Mouse (Mus musculus): Measurements from ENCODE around the gene Astn2. TPM values are rescaled to one million over a fixed set of nuclear protein-coding genes. Genes with fewer than 3 reads are reported as not detected.

Gene Astn2
- polyA plus RNA-seq, 1 experiment, result not detected

DNA sequence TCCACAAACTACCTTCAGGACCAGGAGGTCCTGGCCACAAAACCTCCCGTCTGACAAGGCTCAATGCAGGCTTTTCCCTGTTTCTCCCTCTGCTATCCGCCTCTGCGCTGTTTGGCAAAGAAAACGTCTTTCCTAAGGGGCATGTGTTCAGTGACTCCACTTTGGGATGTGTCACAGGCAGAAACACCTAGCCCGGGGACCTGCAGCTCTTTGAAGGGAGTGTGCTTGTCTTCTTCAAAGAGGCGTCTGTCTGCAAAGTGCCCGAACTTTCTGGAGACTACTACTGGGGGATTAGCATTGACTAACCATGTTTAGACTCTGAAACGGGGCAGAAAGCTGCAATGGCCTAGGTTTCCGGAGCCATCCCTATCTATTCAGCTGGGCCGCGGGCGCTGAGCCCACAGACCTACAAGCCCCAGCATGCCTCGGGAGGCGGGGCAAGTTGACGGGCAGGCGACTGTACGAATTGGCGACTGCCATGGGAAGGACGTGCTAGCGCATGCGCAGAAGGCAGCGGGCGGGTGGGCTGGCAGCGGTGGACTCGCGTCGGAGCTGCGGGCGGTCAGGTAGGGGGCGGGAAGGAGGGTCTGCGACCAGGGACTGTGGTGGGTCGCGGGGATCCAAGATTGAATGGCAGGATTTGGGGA is 799.8 kb downstream of the Astn2 start, which contains the start of gene Trim32:
TSS of gene Trim32 (plus strand) at position 483 of the 647 bp plus-strand sequence.
- H3K4me3 ChIP-seq (replicated peaks), result peak within 1 kb of the TSS; percentile 97
- H3K36me3 ChIP-seq (replicated peaks; ENCODE audit: low read length), result no peaks in the 10 kb centered on the region
- no peaks in the 10 kb centered on the region for H3K27me3 ChIP-seq (replicated peaks)
- H3K4me1 ChIP-seq, result peaks cover 42% of the 10 kb centered on the region
- TF ChIP-seq GATA1 (IDR thresholded peaks at IDR 0.05; ENCODE audit: borderline replicate concordance, low read length) (no peak), FLI1 (IDR thresholded peaks at IDR 0.05; ENCODE audit: low read length) (no peak)
- H3K9me3 ChIP-seq, result no peaks in the 10 kb centered on the region

DNA sequence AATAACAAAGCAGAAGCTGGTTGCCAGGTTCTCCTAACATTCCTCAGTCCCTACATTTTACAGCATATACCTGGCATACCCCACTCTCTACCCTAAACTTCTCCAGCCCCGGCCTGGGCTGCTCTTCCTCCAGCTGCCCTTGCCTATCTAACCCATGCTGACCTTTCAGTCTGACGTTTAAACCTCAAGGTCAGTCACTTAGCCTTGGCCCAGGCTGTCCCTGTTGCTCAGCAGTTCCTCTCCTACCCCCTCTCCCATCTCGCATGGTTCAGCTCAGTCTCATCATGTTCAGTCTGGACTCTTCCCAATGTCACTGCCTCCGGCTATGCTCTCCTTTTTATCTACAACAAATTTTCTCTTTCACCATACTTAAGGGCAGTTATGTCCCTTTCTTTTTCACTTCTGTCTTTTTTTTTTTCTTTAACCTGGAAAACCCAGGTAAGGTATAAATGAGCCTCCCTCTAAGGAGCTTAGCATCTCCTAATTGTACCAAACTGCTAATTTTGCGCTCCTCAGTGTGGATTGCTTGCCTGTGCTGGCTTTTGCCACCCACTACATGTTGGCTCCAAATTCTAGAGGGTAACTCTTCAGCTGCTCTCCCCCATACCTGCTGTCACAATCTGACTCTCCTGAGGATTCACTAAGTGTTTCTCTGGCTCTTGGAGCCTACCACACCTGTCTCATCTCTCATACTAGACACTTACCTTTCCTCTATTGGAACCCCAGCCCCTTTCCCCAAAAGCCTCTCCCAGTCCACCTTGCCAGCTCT is 809.6 kb downstream of the Astn2 start:
- Histone ChIP-seq H3K9me3 (no peaks in the 10 kb centered on the region), H3K4me3 (replicated peaks) (no peak overlapping the region), H3K4me1 (peaks cover 6% of the 10 kb centered on the region), H3K27me3 (replicated peaks) (peaks cover 3% of the 10 kb centered on the region), H3K36me3 (replicated peaks; ENCODE audit: low read length) (no peaks in the 10 kb centered on the region)
- TF ChIP-seq GATA1 (IDR thresholded peaks at IDR 0.05; ENCODE audit: borderline replicate concordance, low read length) (no peak), FLI1 (IDR thresholded peaks at IDR 0.05; ENCODE audit: low read length) (no peak)

DNA sequence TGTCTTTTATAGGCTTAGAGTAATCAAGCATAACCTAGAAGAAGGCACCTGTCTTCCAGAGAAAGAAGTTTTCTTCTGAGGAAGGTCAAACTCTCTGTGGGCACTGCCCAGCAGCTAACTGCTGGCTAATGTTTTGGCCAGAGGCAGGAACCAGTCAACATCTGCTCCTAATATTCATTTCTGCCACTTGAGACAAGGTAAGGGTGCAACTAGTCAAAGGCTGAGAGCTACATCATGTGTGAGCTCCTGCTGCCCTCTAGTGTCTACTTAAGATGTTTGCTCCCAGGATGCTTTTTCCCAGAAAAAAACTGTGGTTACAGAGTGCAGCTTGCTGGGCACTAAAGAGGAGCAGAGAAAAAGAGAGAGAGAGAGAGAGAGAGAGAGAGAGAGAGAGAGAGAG is 814.6 kb downstream of the Astn2 start:
- no peak overlapping the region for H3K4me3 ChIP-seq (replicated peaks)
- TF ChIP-seq FLI1 (IDR thresholded peaks at IDR 0.05; ENCODE audit: low read length), result no peak
- TF ChIP-seq GATA1 (IDR thresholded peaks at IDR 0.05; ENCODE audit: borderline replicate concordance, low read length), result no peak
- H3K4me1 ChIP-seq, result no peaks in the 10 kb centered on the region
- no peaks in the 10 kb centered on the region for H3K36me3 ChIP-seq (replicated peaks; ENCODE audit: low read length)
- H3K9me3 ChIP-seq, result no peaks in the 10 kb centered on the region
- peaks cover 2% of the 10 kb centered on the region for H3K27me3 ChIP-seq (replicated peaks)

DNA sequence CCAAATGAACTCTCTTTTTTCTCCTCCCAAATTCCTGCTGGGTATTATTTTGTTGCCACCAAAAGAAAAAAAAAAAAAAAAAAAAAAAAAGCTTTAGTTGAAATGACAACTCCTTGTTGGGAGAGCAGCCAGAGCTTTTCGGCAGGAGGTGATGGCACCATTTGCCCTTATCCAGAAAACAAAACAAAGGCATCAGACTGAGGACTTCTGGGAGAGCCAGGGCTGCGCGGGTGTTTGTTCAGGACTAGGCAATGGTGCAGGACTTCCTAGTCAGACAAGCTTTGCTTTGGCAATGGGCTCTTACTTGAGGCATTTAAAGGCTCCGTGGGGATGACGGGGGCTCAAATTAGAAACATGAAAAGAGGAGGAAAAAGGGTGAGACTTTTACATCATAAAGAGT is 817.5 kb downstream of the Astn2 start:
- H3K4me1 ChIP-seq, result no peaks in the 10 kb centered on the region
- no peaks in the 10 kb centered on the region for H3K36me3 ChIP-seq (replicated peaks; ENCODE audit: low read length)
- TF ChIP-seq GATA1 (IDR thresholded peaks at IDR 0.05; ENCODE audit: borderline replicate concordance, low read length) (no peak), FLI1 (IDR thresholded peaks at IDR 0.05; ENCODE audit: low read length) (no peak)
- no peaks in the 10 kb centered on the region for H3K27me3 ChIP-seq (replicated peaks)
- H3K4me3 ChIP-seq (replicated peaks), result no peak overlapping the region
- H3K9me3 ChIP-seq, result no peaks in the 10 kb centered on the region

DNA sequence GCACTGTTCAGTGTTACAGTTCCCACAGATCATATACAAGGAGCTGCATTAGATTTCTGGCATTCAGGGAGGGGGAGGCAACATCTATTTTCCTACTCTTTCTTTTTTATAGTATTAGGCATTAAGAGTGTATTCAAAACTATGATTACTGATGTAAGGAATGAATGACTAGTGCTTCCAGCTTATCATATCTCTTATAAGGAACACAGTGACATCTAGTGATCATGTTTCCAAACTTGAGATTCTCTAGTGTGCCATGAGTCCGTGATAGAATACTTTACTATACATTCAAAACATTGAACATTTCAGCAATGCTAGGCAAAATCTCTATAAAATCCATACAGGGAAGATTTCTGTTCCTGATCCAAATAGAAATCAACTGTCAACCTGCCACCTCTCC is 824.2 kb downstream of the Astn2 start:
- Histone ChIP-seq H3K4me3 (replicated peaks) (no peak overlapping the region), H3K27me3 (replicated peaks) (no peaks in the 10 kb centered on the region), H3K4me1 (no peaks in the 10 kb centered on the region), H3K36me3 (replicated peaks; ENCODE audit: low read length) (no peaks in the 10 kb centered on the region), H3K9me3 (0 out of 2 replicates have a peak, but pooled peaks cover 5% of the 10 kb centered on the region)
- TF ChIP-seq GATA1 (IDR thresholded peaks at IDR 0.05; ENCODE audit: borderline replicate concordance, low read length) (no peak), FLI1 (IDR thresholded peaks at IDR 0.05; ENCODE audit: low read length) (no peak)

DNA sequence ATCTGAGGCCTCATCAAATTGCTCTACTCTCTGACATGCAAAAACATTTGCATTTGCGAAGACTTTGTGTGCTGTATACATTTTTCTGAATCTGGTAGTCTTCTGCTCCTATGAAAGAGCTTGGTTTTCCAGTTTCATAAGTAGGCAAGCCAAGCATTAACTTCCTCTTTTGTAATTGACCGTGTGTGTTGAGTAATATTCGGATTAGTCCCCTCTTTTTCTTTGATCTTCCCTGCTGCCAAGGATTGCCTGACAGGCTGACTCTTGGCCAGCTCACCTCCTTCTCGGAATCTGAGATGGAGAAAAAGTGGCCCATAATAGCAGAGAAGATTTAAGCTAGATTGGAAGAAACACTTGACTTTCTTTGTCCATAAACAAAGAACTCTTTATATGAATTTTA is 838.9 kb downstream of the Astn2 start:
- Histone ChIP-seq H3K4me1 (no peaks in the 10 kb centered on the region), H3K4me3 (replicated peaks) (no peak overlapping the region), H3K9me3 (no peaks in the 10 kb centered on the region), H3K36me3 (replicated peaks; ENCODE audit: low read length) (no peaks in the 10 kb centered on the region), H3K27me3 (replicated peaks) (no peaks in the 10 kb centered on the region)
- TF ChIP-seq GATA1 (IDR thresholded peaks at IDR 0.05; ENCODE audit: borderline replicate concordance, low read length) (no peak), FLI1 (IDR thresholded peaks at IDR 0.05; ENCODE audit: low read length) (no peak)

DNA sequence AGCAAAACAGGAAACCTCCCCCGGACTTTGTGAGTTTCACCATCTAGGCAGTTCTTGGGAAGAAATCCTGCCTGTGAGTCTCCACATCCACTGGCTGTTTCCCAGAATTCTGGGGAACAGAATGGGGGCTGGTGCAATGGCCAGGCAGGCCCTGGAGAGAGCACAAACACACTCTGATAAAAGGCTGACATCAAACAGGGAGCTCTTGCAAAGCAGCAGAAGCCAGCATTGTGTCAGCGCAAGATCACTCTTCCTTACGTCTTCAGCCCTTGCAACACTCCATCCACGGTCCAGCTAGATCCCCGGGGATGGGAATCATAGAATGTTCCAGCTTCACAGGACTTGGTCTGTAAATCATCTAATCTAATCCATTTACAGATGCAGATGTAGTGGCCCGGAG is 855.9 kb downstream of the Astn2 start:
- Histone ChIP-seq H3K4me1 (no peaks in the 10 kb centered on the region), H3K9me3 (no peaks in the 10 kb centered on the region), H3K4me3 (replicated peaks) (no peak overlapping the region), H3K27me3 (replicated peaks) (no peaks in the 10 kb centered on the region), H3K36me3 (replicated peaks; ENCODE audit: low read length) (no peaks in the 10 kb centered on the region)
- TF ChIP-seq GATA1 (IDR thresholded peaks at IDR 0.05; ENCODE audit: borderline replicate concordance, low read length) (no peak), FLI1 (IDR thresholded peaks at IDR 0.05; ENCODE audit: low read length) (no peak)

DNA sequence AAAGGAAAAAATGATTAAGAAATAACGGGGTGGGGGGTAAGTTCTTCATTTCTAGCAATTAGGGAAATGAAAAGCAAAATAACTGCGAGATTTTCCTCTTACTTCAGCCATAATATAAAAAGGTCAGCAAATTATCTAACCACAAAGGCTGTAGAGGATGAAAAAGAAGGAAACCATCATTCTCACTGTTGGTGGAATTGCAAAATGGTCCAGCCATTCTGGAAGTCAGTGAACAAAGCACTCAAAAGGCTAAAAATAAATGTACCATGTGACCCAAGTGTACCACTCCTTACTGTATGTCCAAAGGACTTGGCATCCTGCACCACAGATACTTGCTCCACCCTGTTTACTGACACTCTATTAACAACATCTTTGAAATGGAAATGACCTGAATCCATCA is 858.8 kb downstream of the Astn2 start:
- Histone ChIP-seq H3K36me3 (replicated peaks; ENCODE audit: low read length) (no peaks in the 10 kb centered on the region), H3K4me1 (no peaks in the 10 kb centered on the region), H3K4me3 (replicated peaks) (no peak overlapping the region), H3K27me3 (replicated peaks) (no peaks in the 10 kb centered on the region), H3K9me3 (no peaks in the 10 kb centered on the region)
- TF ChIP-seq FLI1 (IDR thresholded peaks at IDR 0.05; ENCODE audit: low read length) (no peak), GATA1 (IDR thresholded peaks at IDR 0.05; ENCODE audit: borderline replicate concordance, low read length) (no peak)

DNA sequence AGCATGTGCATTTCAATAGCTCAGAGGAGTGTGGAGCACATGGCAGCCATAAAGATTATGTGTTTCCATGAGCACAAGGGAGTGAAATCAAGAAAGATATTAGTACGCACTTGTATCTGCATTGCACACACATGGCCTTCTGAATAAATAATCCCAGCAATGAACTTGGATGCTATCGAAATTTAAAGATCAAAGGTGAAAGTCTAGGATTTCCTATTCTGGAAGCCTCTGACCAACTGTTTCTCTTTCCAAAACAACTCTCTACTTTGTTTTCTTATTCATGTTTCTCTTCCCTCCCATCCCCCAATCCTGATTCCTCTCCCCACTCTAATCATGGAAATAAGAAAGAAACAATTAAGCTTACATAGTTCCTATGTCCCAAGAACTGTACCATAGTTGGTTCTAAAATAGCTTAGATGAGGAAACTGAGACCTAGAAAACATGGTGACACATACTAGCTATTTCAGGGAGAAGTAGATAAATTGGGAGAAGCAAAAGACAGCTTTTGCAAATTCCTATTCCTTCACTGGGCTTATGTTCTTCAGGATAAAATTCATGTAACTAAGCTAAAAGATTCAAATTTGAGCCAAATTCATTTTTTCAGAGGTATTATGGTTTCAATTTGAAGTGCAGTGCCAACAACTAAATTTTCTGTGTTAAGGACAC is 872.2 kb downstream of the Astn2 start:
- Histone ChIP-seq H3K27me3 (replicated peaks) (no peaks in the 10 kb centered on the region), H3K4me3 (replicated peaks) (no peak overlapping the region), H3K4me1 (no peaks in the 10 kb centered on the region), H3K9me3 (no peaks in the 10 kb centered on the region), H3K36me3 (replicated peaks; ENCODE audit: low read length) (no peaks in the 10 kb centered on the region)
- TF ChIP-seq GATA1 (IDR thresholded peaks at IDR 0.05; ENCODE audit: borderline replicate concordance, low read length) (no peak), FLI1 (IDR thresholded peaks at IDR 0.05; ENCODE audit: low read length) (no peak)

DNA sequence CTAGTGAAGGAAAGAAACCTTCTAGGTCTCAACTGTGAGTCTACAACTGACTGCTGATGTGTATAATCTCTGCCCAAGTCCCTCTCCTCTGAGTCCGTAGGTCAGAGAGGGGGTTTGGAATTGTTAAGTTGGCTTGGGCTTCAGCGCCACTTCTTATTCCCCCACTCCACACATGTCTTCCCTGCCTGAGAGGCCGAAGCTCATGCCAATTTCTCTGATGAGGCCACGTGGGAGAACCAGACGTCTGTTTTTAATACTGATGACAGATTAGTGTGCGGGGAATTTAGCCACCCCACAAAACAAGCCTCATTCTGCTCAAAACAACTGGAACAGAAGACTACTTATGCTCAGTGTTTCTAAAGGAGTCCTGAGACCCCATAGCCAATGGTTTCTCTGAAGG is 872.8 kb downstream of the Astn2 start:
- no peak overlapping the region for H3K4me3 ChIP-seq (replicated peaks)
- TF ChIP-seq GATA1 (IDR thresholded peaks at IDR 0.05; ENCODE audit: borderline replicate concordance, low read length), result no peak
- TF ChIP-seq FLI1 (IDR thresholded peaks at IDR 0.05; ENCODE audit: low read length), result no peak
- no peaks in the 10 kb centered on the region for H3K27me3 ChIP-seq (replicated peaks)
- H3K4me1 ChIP-seq, result no peaks in the 10 kb centered on the region
- H3K36me3 ChIP-seq (replicated peaks; ENCODE audit: low read length), result no peaks in the 10 kb centered on the region
- no peaks in the 10 kb centered on the region for H3K9me3 ChIP-seq
